Mouse (Mus musculus) cerebellum, adult 2 months (tissue): Measurements from ENCODE around the gene Mfsd5.

Experiments
- CTCF ChIP-seq: fragments of 200-500 bp; IDR thresholded peaks from 2 replicates; pipeline ENCODE4 v1.5.1; 2011; ENCODE audit warnings: low read depth, mild to moderate bottlenecking, control low read depth, low read length, moderate library complexity, borderline replicate concordance; ENCODE audit not compliant: insufficient read depth
- POLR2A ChIP-seq: fragments of 200-500 bp; IDR thresholded peaks from 2 replicates; pipeline ENCODE4 v1.6.1; 2011; ENCODE audit warnings: low read length, control low read depth, borderline replicate concordance; ENCODE audit not compliant: insufficient read depth

GRCm38 (mm10) chr15:102239851-102240250 lies 39.4 kb upstream of the Mfsd5 start:
- TF ChIP-seq POLR2A = no peak
- no peak for TF ChIP-seq CTCF
